Mouse (Mus musculus): Measurements from ENCODE around the gene B4galt1.

GRCm38 (mm10) chr4:40759876-40760275 lies 93.9 kb downstream of the B4galt1 start:
- TF ChIP-seq CTCF (IDR thresholded peaks at IDR 0.05; ENCODE audit: low read depth, low read length) (no peak), GATA1 (IDR thresholded peaks at IDR 0.05; ENCODE audit: borderline replicate concordance, low read length) (no peak), TAL1 (conservative IDR thresholded peaks at IDR 0.05; ENCODE audit: low read depth, low read length) (no peak), POLR2AphosphoS5 (IDR thresholded peaks at IDR 0.05; ENCODE audit: insufficient replicate concordance, low read depth, low read length) (no peak)

Data from G1E (cell line).